Mouse (Mus musculus): ENCODE data around the gene Tmppe. TPM values are rescaled to one million over a fixed set of nuclear protein-coding genes. Genes with fewer than 3 reads are reported as not detected.
"Not testable (repeated sequence)": the region's sequence is repeated elsewhere in the genome, so short reads cannot be mapped to it uniquely, and the experiment has no call there.

Tmppe gene
- 1 to 10 TPM; 1.3 TPM for total RNA-seq (2021)
- long read RNA-seq, experiment 1, partial matches to known transcripts: 0 of 1 reads
- long read RNA-seq, experiment 1, other reads (novel, unspliced or antisense): 0 of 1 reads
- long read RNA-seq, experiment 2, partial matches to known transcripts: 0 of 1 reads
- long read RNA-seq, experiment 2, other reads (novel, unspliced or antisense): 0 of 1 reads

GRCm38 (mm10) chr9:114400949-114401684 is at the start of gene Tmppe, which contains the start of gene Glb1:
Gene Tmppe, plus strand, starts transcription at chr9:114401105.
Gene Glb1, plus strand, starts transcription at chr9:114401076.
- peak; percentile 70 for DNase-seq (ENCODE audit: low spot score)

DNA sequence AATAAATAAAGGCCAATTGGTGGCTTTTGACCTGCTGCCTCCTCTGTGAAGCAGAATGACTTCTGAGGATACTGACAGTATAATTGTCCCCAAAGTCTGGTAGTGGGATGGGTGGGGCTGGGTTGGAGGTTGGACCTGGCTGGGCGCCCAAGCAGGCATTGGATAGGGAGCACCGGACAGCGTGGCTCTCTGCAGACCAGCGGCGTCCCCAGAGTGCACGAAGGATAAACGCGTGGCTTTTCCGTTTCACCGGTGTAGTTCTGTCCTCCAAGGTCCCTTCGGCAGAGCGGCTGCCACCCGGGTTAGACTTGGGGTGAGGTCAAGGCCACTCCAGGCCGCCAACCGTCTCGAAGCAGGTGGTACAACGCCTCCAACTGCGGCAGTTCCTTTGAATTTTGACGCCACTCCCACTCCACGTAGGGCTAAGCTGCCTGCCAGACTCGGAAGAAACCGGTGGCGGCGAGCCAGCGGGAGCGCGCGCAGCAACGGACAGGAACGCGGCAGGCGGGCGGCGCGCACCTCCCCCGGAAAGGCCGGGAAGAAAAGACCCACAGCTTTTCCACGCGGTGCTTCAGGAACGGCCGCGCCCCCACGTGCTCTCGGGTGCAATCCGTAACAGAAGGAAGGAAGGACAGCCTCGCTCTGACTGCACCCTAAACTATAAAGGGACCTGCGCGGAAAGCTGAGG is 33.0 kb upstream of the Tmppe start:
- peak; percentile 67 for DNase-seq (ENCODE audit: low spot score)

DNA sequence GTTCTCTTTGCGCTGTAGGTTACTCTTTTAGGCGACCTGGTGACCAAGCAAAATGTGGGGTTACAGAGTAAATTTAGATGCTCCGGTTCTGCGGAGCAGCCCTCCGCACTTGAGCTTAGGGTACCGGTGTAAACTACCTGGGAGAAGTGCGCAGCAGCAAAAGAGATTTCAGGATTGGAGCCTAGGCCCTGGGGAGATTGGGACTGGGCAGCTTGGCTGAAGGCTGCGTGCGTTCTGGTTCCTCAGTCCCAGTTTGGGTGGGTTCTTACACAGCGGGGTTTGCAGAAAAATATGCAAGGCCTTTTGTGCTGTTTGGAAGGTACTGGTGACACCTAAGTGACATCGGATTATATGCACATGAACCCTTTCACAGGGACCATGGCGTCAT is 32.4 kb upstream of the Tmppe start:
- no peak for DNase-seq (ENCODE audit: low spot score)

- not testable (repeated sequence) for DNase-seq (ENCODE audit: low spot score)
Observed at GRCm38 (mm10) chr9:114369389-114369788, 31.5 kb upstream of the Tmppe start.

GRCm38 (mm10) chr9:114371717-114372116 is 29.2 kb upstream of the Tmppe start:
- DNase-seq (ENCODE audit: low spot score): not testable (repeated sequence)

- no peak for DNase-seq (ENCODE audit: low spot score)
Observed at GRCm38 (mm10) chr9:114375276-114375962, 25.5 kb upstream of the Tmppe start.

DNA sequence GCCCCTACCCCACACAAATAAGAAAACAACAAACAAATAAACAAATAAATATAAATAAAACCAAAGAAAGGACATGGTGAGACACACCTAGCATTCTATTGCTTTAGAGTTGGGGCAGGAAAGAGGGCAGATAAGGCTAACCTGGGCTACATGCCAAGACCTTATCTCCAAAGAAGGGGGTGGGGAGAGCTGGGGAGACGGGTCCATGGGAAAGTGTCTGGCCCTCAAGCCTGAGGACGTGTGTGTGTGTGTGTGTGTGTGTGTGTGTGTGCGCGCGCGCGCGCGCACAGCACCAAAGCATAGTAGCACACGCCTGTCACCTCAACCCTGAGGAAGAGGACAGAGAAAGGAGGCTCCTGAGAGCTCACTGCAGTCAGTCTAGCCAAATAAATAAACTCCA is 23.7 kb upstream of the Tmppe start:
- DNase-seq (ENCODE audit: low spot score): no peak

DNA sequence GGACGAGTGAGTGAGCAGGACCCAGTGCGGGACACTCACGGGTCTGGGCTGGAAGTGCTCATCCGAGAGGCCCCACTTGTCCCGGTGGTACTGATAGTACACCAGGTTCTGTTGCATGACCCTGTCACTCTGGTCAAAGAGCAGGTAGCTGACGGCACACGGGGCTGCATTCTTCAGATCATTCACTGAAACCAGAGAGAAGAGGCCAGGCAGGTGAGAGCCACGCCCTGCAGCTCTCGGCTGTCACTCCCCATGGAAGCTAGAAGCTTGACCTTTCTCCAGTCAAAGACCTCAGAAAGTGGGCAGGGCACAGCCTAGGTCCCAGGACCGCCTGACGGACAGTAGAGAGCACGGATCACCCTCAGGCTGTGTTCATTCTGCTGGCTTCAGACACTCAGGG is 21.0 kb upstream of the Tmppe start:
- no peak for DNase-seq (ENCODE audit: low spot score)

DNA sequence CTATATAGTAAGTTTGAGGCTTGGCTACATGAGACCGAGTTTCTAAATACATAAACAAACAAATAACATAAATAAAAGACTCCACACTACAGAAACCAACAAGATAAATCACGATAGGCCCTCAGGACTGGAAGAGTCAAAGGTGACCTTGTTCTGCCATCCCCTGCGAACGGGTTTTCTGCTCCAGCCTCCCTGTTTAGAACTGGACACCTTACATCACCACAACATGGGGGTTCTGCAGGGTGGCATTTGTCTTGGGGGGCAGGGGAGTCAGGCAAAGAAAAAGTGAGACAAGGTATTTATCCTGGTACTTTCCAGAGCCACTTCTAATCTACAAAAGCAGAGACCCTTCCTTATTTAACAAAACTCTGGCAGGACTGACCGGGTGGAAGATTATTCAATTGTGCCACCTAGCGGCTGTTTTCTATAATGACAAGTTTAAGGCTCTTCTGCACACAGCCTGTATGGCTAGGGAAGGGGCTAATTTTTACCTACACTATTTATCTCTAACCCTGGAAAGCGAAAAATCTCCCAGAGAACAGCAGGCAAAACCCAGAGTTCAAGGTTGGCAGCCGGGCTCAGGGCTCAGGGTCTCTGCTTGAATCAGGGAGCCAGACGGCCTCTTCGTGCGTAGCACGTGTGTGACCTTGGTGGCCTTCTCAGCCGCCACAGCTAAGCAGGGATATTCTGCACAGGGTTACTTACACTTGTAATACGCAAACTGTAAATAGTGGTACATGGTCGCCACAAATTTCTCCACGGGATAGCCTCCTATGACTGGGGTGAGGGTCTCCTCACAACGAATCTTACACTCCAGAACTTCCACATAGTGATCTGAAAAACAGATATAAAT is 19.8 kb upstream of the Tmppe start:
- peak; percentile 39 for DNase-seq (ENCODE audit: low spot score)

GRCm38 (mm10) chr9:114382936-114383710 is 17.8 kb upstream of the Tmppe start:
- no peak for DNase-seq (ENCODE audit: low spot score)

- DNase-seq (ENCODE audit: low spot score): no peak
Observed at GRCm38 (mm10) chr9:114384691-114385090, 16.2 kb upstream of the Tmppe start.

GRCm38 (mm10) chr9:114385160-114385559 is 15.7 kb upstream of the Tmppe start:
- DNase-seq (ENCODE audit: low spot score): no peak

- no peak for DNase-seq (ENCODE audit: low spot score)
Observed at GRCm38 (mm10) chr9:114387086-114387485, 13.8 kb upstream of the Tmppe start.

- DNase-seq (ENCODE audit: low spot score): no peak
Observed at GRCm38 (mm10) chr9:114388288-114388687, 12.6 kb upstream of the Tmppe start.

- DNase-seq (ENCODE audit: low spot score): peak; percentile 15
Observed at GRCm38 (mm10) chr9:114388701-114389370, 12.1 kb upstream of the Tmppe start.

DNA sequence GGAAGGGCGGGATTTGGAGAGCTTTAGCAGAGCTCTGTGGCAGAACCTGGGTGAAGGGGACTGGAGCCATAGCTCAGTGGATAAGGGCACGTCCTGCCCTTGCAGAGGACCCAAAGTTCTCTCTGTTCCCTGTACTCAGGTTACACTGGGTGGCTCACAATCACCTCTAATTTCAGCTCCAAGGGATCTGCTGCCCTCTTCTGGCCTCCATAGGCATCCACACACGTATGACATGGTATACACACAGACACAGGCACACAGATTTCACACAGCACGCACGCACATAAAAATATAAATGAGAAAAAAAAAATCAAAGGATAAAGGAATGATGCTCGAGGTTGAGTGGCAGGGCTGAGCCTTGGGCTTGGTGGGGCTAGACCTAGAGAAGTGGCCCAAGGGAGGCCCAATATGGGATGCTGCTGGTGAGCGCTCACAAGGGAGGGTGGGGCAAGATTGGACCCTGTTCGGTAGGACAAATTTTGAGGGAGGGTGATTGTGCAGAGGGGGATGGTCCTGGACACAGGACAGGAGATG is 11.5 kb upstream of the Tmppe start:
- DNase-seq (ENCODE audit: low spot score): no peak

GRCm38 (mm10) chr9:114389905-114390748 is 10.8 kb upstream of the Tmppe start, which contains the start of gene Crtap:
Gene Crtap, minus strand, starts transcription at chr9:114390675.
- DNase-seq (ENCODE audit: low spot score): peak; percentile 49

DNA sequence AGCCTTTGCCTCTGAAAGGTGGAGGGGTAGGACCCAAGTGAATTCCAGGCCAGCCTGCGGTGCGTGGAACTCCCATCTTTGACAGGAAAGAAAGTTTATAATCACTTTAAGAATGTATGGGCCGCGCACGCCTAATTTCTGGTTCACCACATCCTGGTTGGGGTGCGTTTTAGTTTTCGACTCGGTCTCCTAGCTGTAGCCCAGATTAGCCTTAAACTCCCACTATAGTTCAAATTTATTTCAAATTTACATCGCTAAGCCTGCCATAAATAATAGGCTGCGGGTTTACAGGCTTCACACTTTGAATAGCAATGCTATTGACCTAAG is 10.2 kb upstream of the Tmppe start:
- no peak for DNase-seq (ENCODE audit: low spot score)

Measured in gastrocnemius, adult 18-20 months (tissue).